Mouse (Mus musculus): Measurements from ENCODE around the gene Spdye4a.

DNA sequence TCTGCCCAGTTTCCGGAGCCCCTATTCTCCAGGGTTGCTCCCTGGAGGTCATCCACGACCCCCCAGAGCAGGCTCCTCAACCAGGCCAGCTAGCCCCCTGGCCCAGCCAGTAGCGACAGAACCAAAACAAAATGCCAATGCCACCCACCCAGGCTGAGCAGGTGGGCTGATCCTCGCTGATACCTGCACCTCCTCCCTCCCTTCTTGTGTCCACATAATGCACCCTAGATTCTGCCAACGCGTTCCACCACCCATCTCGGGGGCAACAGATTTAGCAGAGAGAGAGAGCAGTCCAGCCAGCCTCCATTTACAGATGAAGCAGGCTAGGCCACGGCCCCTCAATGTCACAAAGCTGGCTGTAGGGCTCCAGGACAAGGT is 42.3 kb upstream of the Spdye4a start:
- no peak for TF ChIP-seq MAFK (IDR thresholded peaks at IDR 0.05; ENCODE audit: insufficient replicate concordance, low read length)
- no peak for TF ChIP-seq CTCF (conservative IDR thresholded peaks at IDR 0.05 in 1 of 2, IDR thresholded peaks at IDR 0.05 in 1 of 2; ENCODE audit: low read depth in 2 of 2, low read length in 2 of 2)
- TF ChIP-seq HCFC1 (IDR thresholded peaks at IDR 0.05; ENCODE audit: low read depth, low read length), result no peak
- no peak for TF ChIP-seq EP300 (IDR thresholded peaks at IDR 0.05; ENCODE audit: low read length)
- TF ChIP-seq ZNF384 (IDR thresholded peaks at IDR 0.05; ENCODE audit: low read depth, low read length), result no peak
- TF ChIP-seq NELFE (IDR thresholded peaks at IDR 0.05; ENCODE audit: low read depth, low read length), result no peak
- TF ChIP-seq USF1 (IDR thresholded peaks at IDR 0.05; ENCODE audit: low read depth, low read length), result no peak
- no peak for TF ChIP-seq ZC3H11A (IDR thresholded peaks at IDR 0.05; ENCODE audit: low read depth, low read length)
- TF ChIP-seq RAD21 (IDR thresholded peaks at IDR 0.05; ENCODE audit: low read depth, low read length), result no peak
- TF ChIP-seq POLR2A (IDR thresholded peaks at IDR 0.05; ENCODE audit: low read depth, low read length), result no peak
- TF ChIP-seq CHD2 (IDR thresholded peaks at IDR 0.05; ENCODE audit: low read length), result no peak
- no peak for TF ChIP-seq MAX (IDR thresholded peaks at IDR 0.05; ENCODE audit: low read length)
- no peak for TF ChIP-seq PAX5 (IDR thresholded peaks at IDR 0.05; ENCODE audit: low read length)
- TF ChIP-seq JUND (conservative IDR thresholded peaks at IDR 0.05; ENCODE audit: low read depth, low read length), result no peak

All from CH12.LX (cell line).